Mouse (Mus musculus) intestine, embryonic 16.5 days (tissue): ENCODE measurements around the gene Rab9. TPM values are rescaled to one million over a fixed set of nuclear protein-coding genes. Genes with fewer than 3 reads are reported as not detected.
A peak's percentile ranks its signal among the peaks of the same experiment; 100 is the strongest.
"Not testable (repeated sequence)": the region's sequence is repeated elsewhere in the genome, so short reads cannot be mapped to it uniquely, and the experiment has no call there.

ENCODE experiments used
- ATAC-seq: fragments of 200-750 bp; cut with Nextera tagmentation; 2 replicates; pipeline ENCODE4 v1.8.0; 2017; ENCODE audit warnings: moderate TSS enrichment, moderate library complexity
- H3K27ac ChIP-seq: fragments of 300-500 bp; sonication (generic); 2 replicates; pipeline ENCODE4 v1.5.1; 2014; ENCODE audit warnings: mild to moderate bottlenecking, low read length
- H3K27me3 ChIP-seq: fragments of 300-500 bp; sonication (generic); replicated peaks from 2 replicates; pipeline ENCODE4 v1.6.1; 2014; ENCODE audit warnings: low read length, control low read depth, mixed read lengths; ENCODE audit not compliant: control insufficient read depth, insufficient read depth
- H3K36me3 ChIP-seq: fragments of 300-500 bp; sonication (generic); 2 replicates; pipeline ENCODE4 v1.6.1; 2014; ENCODE audit warnings: low read length, control low read depth; ENCODE audit not compliant: control insufficient read depth, insufficient read depth
- H3K4me1 ChIP-seq: fragments of 300-500 bp; sonication (generic); 2 replicates; pipeline ENCODE4 v1.6.1; 2014; ENCODE audit warnings: low read length, control low read depth, mixed read lengths; ENCODE audit not compliant: control insufficient read depth, insufficient read depth
- H3K4me2 ChIP-seq: fragments of 300-500 bp; sonication (generic); 2 replicates; pipeline ENCODE4 v1.6.1; 2014; ENCODE audit warnings: low read depth, low read length, control low read depth
- H3K4me3 ChIP-seq: fragments of 300-500 bp; sonication (generic); 2 replicates; pipeline ENCODE4 v1.5.1; 2014; ENCODE audit warnings: mild to moderate bottlenecking, low read length
- H3K9ac ChIP-seq: fragments of 300-500 bp; sonication (generic); 2 replicates; pipeline ENCODE4 v1.6.1; 2014; ENCODE audit warnings: low read depth, low read length
- H3K9me3 ChIP-seq: fragments of 300-500 bp; sonication (generic); 2 replicates; pipeline ENCODE4 v1.6.1; 2016; ENCODE audit warnings: low read length, control low read depth; ENCODE audit not compliant: control insufficient read depth
- WGBS: fragments of 180-500 bp; shearing (Covaris S2); extraction: QIAGEN DNeasy Blood & Tissue Kit; methylation state at CpG from one replicate; pipeline ENCODE4 v1.1.7; 2014; 5-methylcytosine and 5-hydroxymethylcytosine counted together
- polyA plus RNA-seq: library from polyadenylated mRNA; unstranded; fragments of >200 nt; fragmentation: Nextera tagmentation; extraction: Ambion mirVana; gene quantifications from 2 replicates; pipeline ENCODE4 v1.2.1, GENCODE M21; 2015

Gene Rab9
- polyA plus RNA-seq = 65.4 and 65.9 TPM in 2 replicates

DNA sequence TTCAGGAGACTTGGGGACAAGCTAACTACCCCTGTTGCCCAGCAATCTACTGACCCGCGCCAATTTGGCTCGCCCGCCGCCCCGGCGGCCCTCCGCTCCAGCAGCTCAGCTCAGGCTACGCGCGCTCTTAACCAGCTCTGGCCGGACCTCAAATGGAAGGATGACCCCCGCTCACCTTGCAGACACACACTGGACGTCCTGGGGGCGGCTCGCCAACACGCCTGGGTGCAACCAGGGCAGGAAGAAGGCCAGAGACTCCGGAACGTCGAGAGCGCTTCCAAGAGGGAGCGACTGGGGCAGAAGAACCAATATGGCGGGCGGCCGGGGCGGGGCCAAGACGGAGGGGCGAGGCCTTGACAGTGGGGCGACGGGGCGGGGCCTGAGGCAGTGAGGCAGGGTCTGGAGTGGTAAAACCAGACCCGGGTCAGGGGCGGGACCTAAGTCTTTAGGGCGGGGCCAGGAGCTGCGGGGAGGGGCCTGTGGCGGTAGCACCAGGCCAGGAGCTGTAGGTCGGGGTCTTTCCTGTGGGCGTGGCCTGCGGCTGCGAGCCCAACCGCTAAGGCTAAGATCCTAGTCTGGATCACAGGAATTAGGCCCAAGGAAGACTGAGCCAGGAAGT is at the start of gene Rab9:
Gene Rab9 (minus strand): TSS at position 503 of the 619 bp plus-strand sequence.
- H3K9me3 ChIP-seq = no peaks in the 10 kb centered on the region
- peak within 1 kb of the TSS; percentile 81 for H3K9ac ChIP-seq
- 13% methylated on average over 40 of the region's 41 CpGs for WGBS
- peak within 1 kb of the TSS; percentile 86 for H3K27ac ChIP-seq
- peak within 1 kb of the TSS; percentile 62 for H3K4me3 ChIP-seq
- H3K27me3 ChIP-seq = no peaks in the 10 kb centered on the region
- peak within 1 kb of the TSS; percentile 44 for H3K4me2 ChIP-seq
- ATAC-seq = peak; percentile 97
- no peaks in the 10 kb centered on the region for H3K4me1 ChIP-seq
- no peaks in the 10 kb centered on the region for H3K36me3 ChIP-seq

DNA sequence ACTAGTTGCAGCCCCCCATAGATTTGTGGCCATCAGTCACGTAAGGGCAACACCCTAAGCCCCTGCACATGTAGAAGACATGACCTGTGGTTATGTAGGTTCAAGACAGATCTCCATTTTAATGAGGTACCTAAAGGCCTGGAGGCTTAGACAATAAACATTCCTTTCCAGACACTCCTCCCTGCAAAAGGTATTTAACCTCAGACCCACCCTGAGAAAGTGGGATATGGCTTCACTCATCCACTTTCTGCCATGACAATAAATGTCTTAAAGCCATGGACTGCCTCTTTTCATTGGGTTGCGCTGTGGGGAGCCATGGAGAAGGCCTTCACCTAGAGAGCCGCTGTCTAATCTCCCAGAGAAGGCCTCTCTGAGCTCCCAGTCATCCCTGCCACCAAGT is 48.5 kb upstream of the Rab9 start:
- Histone ChIP-seq H3K27ac (no peak overlapping the region), H3K9me3 (no peaks in the 10 kb centered on the region), H3K4me3 (no peak overlapping the region), H3K9ac (no peak overlapping the region), H3K27me3 (0 out of 2 replicates have a peak, but pooled peaks cover 2% of the 10 kb centered on the region), H3K4me1 (no peaks in the 10 kb centered on the region), H3K36me3 (no peaks in the 10 kb centered on the region), H3K4me2 (no peak overlapping the region)
- no peak for ATAC-seq
- 86% methylated on average over 3 of the region's 3 CpGs for WGBS

DNA sequence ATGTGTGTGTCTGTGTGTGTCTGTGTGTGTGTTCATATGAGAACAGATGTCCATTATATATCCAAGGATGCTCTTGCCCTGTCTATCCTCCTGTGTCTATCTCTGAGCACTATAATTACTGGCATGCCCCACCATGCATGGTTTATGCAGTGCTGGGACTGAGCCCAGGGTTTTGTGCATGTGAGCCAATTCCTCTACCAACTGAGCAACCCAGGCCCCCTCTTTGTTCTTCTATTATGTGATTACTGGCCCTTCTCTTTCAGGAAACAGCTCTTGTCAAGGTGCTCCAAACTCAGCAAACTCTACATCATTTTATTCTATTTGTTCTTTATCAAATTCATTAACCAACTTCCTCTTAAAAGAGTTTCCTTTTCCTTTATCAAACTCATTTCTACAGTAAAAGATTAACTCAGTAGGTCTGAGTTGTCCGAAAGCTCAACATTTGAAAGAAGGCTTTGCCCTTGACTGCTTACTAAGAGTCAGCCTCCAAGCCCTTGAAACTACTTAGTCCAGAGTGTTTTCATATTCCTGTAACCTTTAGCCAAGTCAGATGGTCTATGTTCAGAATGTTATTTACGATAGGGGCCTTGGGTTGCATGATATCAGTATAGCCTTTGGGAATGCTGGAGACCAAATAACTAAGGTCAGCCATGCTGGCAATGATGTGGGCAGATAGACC is 46.1 kb upstream of the Rab9 start:
- no peaks in the 10 kb centered on the region for H3K9me3 ChIP-seq
- no peak overlapping the region for H3K9ac ChIP-seq
- ATAC-seq = peak; percentile 71
- 75% methylated on average over 2 of the region's 2 CpGs for WGBS
- no peaks in the 10 kb centered on the region for H3K27me3 ChIP-seq
- H3K36me3 ChIP-seq = no peaks in the 10 kb centered on the region
- no peak overlapping the region for H3K4me3 ChIP-seq
- H3K4me1 ChIP-seq = no peaks in the 10 kb centered on the region
- 0 out of 2 replicates have a peak overlapping the region, but pooled peaks have one; percentile 45 for H3K27ac ChIP-seq
- no peak overlapping the region for H3K4me2 ChIP-seq

DNA sequence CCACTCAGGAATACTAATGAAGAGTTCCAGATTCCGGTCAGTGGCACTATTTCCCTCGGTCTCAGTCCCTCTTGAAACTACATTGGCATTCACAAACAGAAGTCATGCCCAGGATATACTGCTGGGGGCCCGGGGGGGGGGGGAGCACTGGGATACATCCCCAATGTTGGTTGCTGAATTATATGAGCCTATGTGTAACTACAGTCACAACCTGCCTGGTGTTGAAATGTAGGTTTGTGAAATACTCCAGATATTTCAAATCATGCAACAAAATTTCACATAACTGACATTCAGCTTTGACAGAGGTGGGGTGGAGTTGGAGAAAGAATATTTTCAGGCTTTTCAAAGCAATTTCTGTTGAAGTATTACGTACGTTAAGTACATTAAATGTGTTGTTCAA is 41.1 kb upstream of the Rab9 start:
- H3K9me3 ChIP-seq = no peaks in the 10 kb centered on the region
- no peak for ATAC-seq
- WGBS = 75% methylated on average over 5 of the region's 5 CpGs
- H3K4me3 ChIP-seq = no peak overlapping the region
- no peaks in the 10 kb centered on the region for H3K36me3 ChIP-seq
- H3K27me3 ChIP-seq = no peaks in the 10 kb centered on the region
- no peaks in the 10 kb centered on the region for H3K4me1 ChIP-seq
- H3K27ac ChIP-seq = no peak overlapping the region
- H3K4me2 ChIP-seq = no peak overlapping the region
- no peak overlapping the region for H3K9ac ChIP-seq

DNA sequence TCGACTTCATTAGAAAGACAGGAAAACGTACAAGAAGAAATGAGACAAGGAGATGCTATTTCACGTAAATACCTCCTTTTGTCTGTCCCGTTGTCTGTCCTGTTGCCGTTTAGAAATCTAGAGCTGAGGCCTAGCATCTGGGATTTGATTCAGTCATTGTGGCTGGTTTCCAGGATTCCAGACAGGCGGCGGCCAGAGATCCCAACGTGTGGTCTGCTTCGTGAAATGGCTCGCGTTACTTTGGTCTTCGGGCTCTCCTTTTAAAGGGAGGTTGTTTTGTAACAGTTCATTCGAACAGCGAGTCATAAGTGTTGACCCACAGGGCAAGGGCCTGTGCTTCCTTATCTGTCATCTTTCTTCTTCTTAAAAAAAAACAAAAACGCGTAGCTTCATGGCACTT is 38.7 kb upstream of the Rab9 start, which contains the start of gene Tceanc:
Gene Tceanc (minus strand): TSS at position 223 of the 400 bp plus-strand sequence.
- 60% methylated on average over 16 of the region's 16 CpGs for WGBS
- Histone ChIP-seq H3K4me1 (no peaks in the 10 kb centered on the region), H3K27ac (no peak within 1 kb of the TSS), H3K4me2 (no peak within 1 kb of the TSS), H3K36me3 (no peaks in the 10 kb centered on the region), H3K4me3 (no peak within 1 kb of the TSS), H3K9ac (no peak within 1 kb of the TSS), H3K9me3 (no peaks in the 10 kb centered on the region), H3K27me3 (no peaks in the 10 kb centered on the region)
- ATAC-seq = no peak

DNA sequence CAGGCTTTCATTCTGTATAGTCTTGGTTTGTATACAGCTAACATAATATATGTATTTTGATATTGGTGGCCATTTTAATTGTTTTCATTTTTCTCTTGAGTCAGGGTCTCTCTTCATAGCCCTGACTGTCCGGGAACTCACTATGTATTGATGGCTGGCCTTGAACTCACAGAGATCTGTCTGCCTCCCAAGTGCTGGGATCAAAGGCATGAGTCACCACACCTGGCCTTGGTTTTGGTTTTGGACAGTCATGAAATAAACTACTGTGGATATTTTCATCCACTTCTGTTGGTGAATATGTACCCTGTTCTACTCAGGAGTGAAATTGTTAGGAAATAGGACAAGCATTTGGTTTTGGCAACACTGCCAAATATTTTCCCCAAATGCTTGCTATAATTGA is 37.0 kb upstream of the Rab9 start:
- WGBS = 81% methylated on average over 1 of the region's 1 CpGs
- Histone ChIP-seq H3K4me3 (no peak overlapping the region), H3K9ac (no peak overlapping the region), H3K27me3 (no peaks in the 10 kb centered on the region), H3K4me2 (no peak overlapping the region), H3K36me3 (no peaks in the 10 kb centered on the region), H3K4me1 (no peaks in the 10 kb centered on the region), H3K27ac (no peak overlapping the region), H3K9me3 (no peaks in the 10 kb centered on the region)
- ATAC-seq = no peak

DNA sequence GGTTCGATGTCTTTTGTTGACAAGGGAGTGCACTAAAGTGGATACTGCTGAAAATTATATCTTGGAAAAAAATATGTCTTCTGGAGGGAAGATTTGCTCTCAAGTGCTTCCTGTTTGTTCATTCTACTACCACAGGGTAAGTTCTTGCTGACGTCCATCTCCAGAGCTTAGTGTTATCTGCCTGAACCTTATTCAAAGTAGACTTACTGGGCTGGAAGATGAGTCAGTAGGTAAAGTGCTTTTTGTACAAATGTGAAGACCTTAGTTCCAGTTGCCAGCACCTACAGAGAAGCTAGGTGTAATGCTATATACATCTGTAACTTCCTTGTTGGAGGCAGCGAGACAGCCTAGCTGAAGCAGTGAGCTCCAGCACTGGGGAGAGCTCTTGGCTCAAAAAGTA is 36.3 kb upstream of the Rab9 start:
- H3K4me3 ChIP-seq = no peak overlapping the region
- no peaks in the 10 kb centered on the region for H3K36me3 ChIP-seq
- no peaks in the 10 kb centered on the region for H3K9me3 ChIP-seq
- no peak for ATAC-seq
- no peak overlapping the region for H3K4me2 ChIP-seq
- H3K27ac ChIP-seq = no peak overlapping the region
- no peak overlapping the region for H3K9ac ChIP-seq
- H3K4me1 ChIP-seq = no peaks in the 10 kb centered on the region
- no peaks in the 10 kb centered on the region for H3K27me3 ChIP-seq
- WGBS = 83% methylated on average over 3 of the region's 3 CpGs

DNA sequence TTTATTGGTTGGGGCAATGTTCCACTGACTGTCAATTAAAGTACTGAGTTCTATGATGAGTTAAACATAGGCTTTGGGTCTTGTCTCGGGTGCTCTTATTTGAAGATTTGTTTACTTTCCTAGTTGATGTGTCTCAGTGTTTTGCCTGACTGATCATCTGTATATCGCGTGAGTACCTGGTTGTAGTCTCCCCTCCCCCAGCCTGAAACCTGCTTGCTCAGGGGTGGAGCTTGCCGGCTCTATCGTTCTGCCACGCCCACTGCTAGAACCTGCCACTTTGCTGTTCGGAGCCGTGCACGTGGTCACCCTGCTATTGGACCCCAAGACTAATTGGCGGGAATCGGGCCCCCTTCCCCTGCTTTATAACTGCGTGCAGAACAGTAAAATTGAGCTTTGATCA is 34.4 kb upstream of the Rab9 start:
- H3K27ac ChIP-seq, H3K27me3 ChIP-seq, H3K4me3 ChIP-seq, H3K4me1 ChIP-seq, ATAC-seq, H3K9me3 ChIP-seq, H3K36me3 ChIP-seq, H3K9ac ChIP-seq: not testable (repeated sequence)
- WGBS = 18% methylated on average over 12 of the region's 12 CpGs
- H3K4me2 ChIP-seq = peak overlapping the region; percentile 19; the same call in 1 of the 2 replicates

DNA sequence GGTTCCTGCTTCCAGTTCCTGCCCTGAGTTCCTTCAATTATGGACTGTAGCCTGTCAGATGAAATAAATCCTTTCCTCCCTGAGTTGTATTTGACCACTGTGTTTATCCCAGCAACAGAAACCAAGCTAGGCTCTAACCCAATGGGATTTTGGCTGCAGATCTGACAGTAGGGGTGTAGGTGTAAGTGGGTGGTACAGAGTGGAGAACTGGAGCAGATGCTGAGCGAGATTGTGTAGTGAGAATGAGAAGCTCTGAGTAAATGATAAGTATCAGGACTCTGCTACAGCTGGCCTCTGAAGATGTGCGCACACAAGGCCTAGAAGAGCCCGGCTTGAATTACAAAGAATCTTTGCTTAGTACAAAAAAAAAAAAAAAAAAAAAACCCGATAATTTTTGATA is 32.4 kb upstream of the Rab9 start:
- Histone ChIP-seq H3K36me3 (no peaks in the 10 kb centered on the region), H3K27ac (no peak overlapping the region), H3K4me2 (no peak overlapping the region), H3K4me1 (no peaks in the 10 kb centered on the region), H3K9me3 (no peaks in the 10 kb centered on the region), H3K4me3 (no peak overlapping the region), H3K9ac (no peak overlapping the region), H3K27me3 (no peaks in the 10 kb centered on the region)
- WGBS = 80% methylated on average over 4 of the region's 4 CpGs
- no peak for ATAC-seq
